Mouse (Mus musculus) left cerebral cortex, postnatal 10 days (tissue): ENCODE measurements around the gene Grn. TPM values are rescaled to one million over a fixed set of nuclear protein-coding genes. Genes with fewer than 3 reads are reported as not detected.
A peak's percentile ranks its signal among the peaks of the same experiment; 100 is the strongest.

Experiments used
- DNase-seq, 2 experiments: peaks; one replicate each; pipeline ENCODE4 v3.0.0; 2021 to 2022; ENCODE audit warnings: low spot score in 2 of 2, mixed read lengths in 1 of 2; ENCODE audit errors: extremely low spot score in 1 of 2
- intact Hi-C: fragments of 180-260 bp; cut with DNase I; formaldehyde crosslinking; loops from one replicate; pipeline ENCODE4 v1.15.1; 2025
- total RNA-seq, 2 experiments: library from RNA; stranded (reverse); gene quantifications; 2 replicates each; pipeline ENCODE4 v1.2.3; 2021

Grn gene
- total RNA-seq, 2 experiments from 2014 or later = 79.2 to 79.4 TPM

- intact Hi-C loops = loop anchor here (5.0 kb wide), 1 partner anchor 34 kb away; no protein-coding TSS in a partner anchor
- DNase-seq = no peak
Measured at GRCm38 (mm10) chr11:102436471-102436790, 6.3 kb downstream of the Grn start.

- intact Hi-C loops = loop anchor here (5.0 kb wide), 1 partner anchor 35 kb away; no protein-coding TSS in a partner anchor
- DNase-seq = peak in 1 of 2 experiments; percentile 84
Measured at GRCm38 (mm10) chr11:102437120-102438061, 7.3 kb downstream of the Grn start.

GRCm38 (mm10) chr11:102438212-102439092 is 8.3 kb downstream of the Grn start:
- DNase-seq = peak; percentile 79 to 91
- intact Hi-C loops = loop anchor here (5.0 kb wide), 1 partner anchor 36 kb away; no protein-coding TSS in a partner anchor

GRCm38 (mm10) chr11:102439093-102440082 is 9.3 kb downstream of the Grn start:
- intact Hi-C loops = loop anchor here (5.0 to 10.0 kb wide), 2 partner anchors 37 to 215 kb away; no protein-coding TSS in a partner anchor
- DNase-seq = peak in 1 of 2 experiments; percentile 28

GRCm38 (mm10) chr11:102440255-102440654 is 10.1 kb downstream of the Grn start:
- intact Hi-C loops = loop anchor here (10.0 kb wide), 1 partner anchor 215 kb away; no protein-coding TSS in a partner anchor
- DNase-seq = peak in 1 of 2 experiments; percentile 10

GRCm38 (mm10) chr11:102441434-102441833 is 11.3 kb downstream of the Grn start:
- intact Hi-C loops = loop anchor here (10.0 kb wide), 1 partner anchor 213 kb away; no protein-coding TSS in a partner anchor
- DNase-seq = peak in 1 of 2 experiments; percentile 15

- intact Hi-C loops = loop anchor here (10.0 kb wide), 1 partner anchor 213 kb away; no protein-coding TSS in a partner anchor
- DNase-seq = peak in 1 of 2 experiments; percentile 18
Measured at GRCm38 (mm10) chr11:102442089-102442488, 12.0 kb downstream of the Grn start.

GRCm38 (mm10) chr11:102443740-102444139 is 13.6 kb downstream of the Grn start:
- intact Hi-C loops = loop anchor here (10.0 kb wide), 1 partner anchor 211 kb away; no protein-coding TSS in a partner anchor
- DNase-seq = peak in 1 of 2 experiments; percentile 50

- intact Hi-C loops = loop anchor here (10.0 kb wide), 1 partner anchor 210 kb away; no protein-coding TSS in a partner anchor
- no peak for DNase-seq
Measured at GRCm38 (mm10) chr11:102444321-102444720, 14.2 kb downstream of the Grn start.

GRCm38 (mm10) chr11:102444781-102445180 is 14.7 kb downstream of the Grn start:
- intact Hi-C loops = loop anchor here (10.0 kb wide), 1 partner anchor 210 kb away; no protein-coding TSS in a partner anchor
- peak in 1 of 2 experiments; percentile 22 for DNase-seq

GRCm38 (mm10) chr11:102445264-102445890 is 15.3 kb downstream of the Grn start:
- intact Hi-C loops = loop anchor here (10.0 kb wide), 1 partner anchor 209 kb away; no protein-coding TSS in a partner anchor
- peak; percentile 26 to 66 for DNase-seq

- intact Hi-C loops = loop anchor here (10.0 kb wide), 1 partner anchor 209 kb away; no protein-coding TSS in a partner anchor
- DNase-seq = peak; percentile 39 to 82
Measured at GRCm38 (mm10) chr11:102445891-102446361, 15.8 kb downstream of the Grn start.

- DNase-seq = peak in 1 of 2 experiments; percentile 74
- intact Hi-C loops = loop anchor here (10.0 kb wide), 1 partner anchor 208 kb away; no protein-coding TSS in a partner anchor
Measured at GRCm38 (mm10) chr11:102446581-102447461, 16.7 kb downstream of the Grn start.

- peak; percentile 69 to 89 for DNase-seq
- intact Hi-C loops = loop anchor here (10.0 kb wide), 1 partner anchor 207 kb away; no protein-coding TSS in a partner anchor
Measured at GRCm38 (mm10) chr11:102447497-102447896, 17.4 kb downstream of the Grn start, which contains the start of gene Fam171a2. Fam171a2 (minus strand) TSS chr11:102447682.

GRCm38 (mm10) chr11:102448327-102448726 is 18.2 kb downstream of the Grn start:
- intact Hi-C loops = loop anchor here (10.0 kb wide), 1 partner anchor 206 kb away; no protein-coding TSS in a partner anchor
- peak in 1 of 2 experiments; percentile 46 for DNase-seq
